Mouse (Mus musculus) testis, adult 2 months (tissue): ENCODE results near the gene Rbm28. TPM values are rescaled to one million over a fixed set of nuclear protein-coding genes. Genes with fewer than 3 reads are reported as not detected.

ENCODE experiments used
- H3K27ac ChIP-seq: fragments of 200-500 bp; 2 replicates; pipeline ENCODE4 v1.5.1; 2012; ENCODE audit warnings: low read depth, low read length; ENCODE audit not compliant: control insufficient read depth, insufficient read depth
- H3K27me3 ChIP-seq: fragments of 200-500 bp; 2 replicates; pipeline ENCODE4 v1.6.1; 2012; ENCODE audit warnings: mild to moderate bottlenecking, low read length, moderate library complexity; ENCODE audit not compliant: control insufficient read depth, insufficient read depth
- H3K36me3 ChIP-seq: fragments of 200-500 bp; 2 replicates; pipeline ENCODE4 v1.6.1; 2012; ENCODE audit warnings: mild to moderate bottlenecking, low read length; ENCODE audit not compliant: control insufficient read depth, insufficient read depth
- H3K4me1 ChIP-seq: fragments of 200-500 bp; 2 replicates; pipeline ENCODE4 v1.6.1; 2012; ENCODE audit warnings: low read length; ENCODE audit not compliant: control insufficient read depth, insufficient read depth
- H3K4me3 ChIP-seq: fragments of 200-500 bp; 2 replicates; pipeline ENCODE4 v1.5.1; 2012; ENCODE audit warnings: low read depth, mild to moderate bottlenecking, low read length, moderate library complexity, mixed read lengths; ENCODE audit not compliant: control insufficient read depth
- CTCF ChIP-seq: fragments of 200-500 bp; IDR thresholded peaks from 2 replicates; pipeline ENCODE4 v1.5.1; 2012; ENCODE audit warnings: low read depth, mild to moderate bottlenecking, inconsistent platforms, low read length, moderate library complexity; ENCODE audit not compliant: control insufficient read depth, insufficient read depth, insufficient replicate concordance
- POLR2A ChIP-seq: fragments of 200-500 bp; IDR thresholded peaks from 2 replicates; pipeline ENCODE4 v1.6.1; 2012; ENCODE audit warnings: low read depth, mild to moderate bottlenecking, inconsistent platforms, low read length, moderate library complexity; ENCODE audit not compliant: control insufficient read depth
- polyA plus RNA-seq: library from polyadenylated mRNA; depleted of rRNA; stranded (reverse); fragments of >200 nt; gene quantifications from 2 replicates; pipeline ENCODE4 v1.2.3, GENCODE M21; 2012; rRNA removed

The Rbm28 gene
- 27.1 and 27.5 TPM in 2 replicates for polyA plus RNA-seq

GRCm38 (mm10) chr6:29164314-29165244, at the start of gene Rbm28:
Gene Rbm28 (minus strand): TSS chr6:29165006.
- Histone ChIP-seq H3K36me3 (no peaks in the 10 kb centered on the region), H3K4me3 (peak within 1 kb of the TSS; percentile 95), H3K27me3 (no peaks in the 10 kb centered on the region), H3K4me1 (no peaks in the 10 kb centered on the region; the same call in 1 of the 2 replicates), H3K27ac (peak within 1 kb of the TSS; percentile 46)
- TF ChIP-seq CTCF = no peak
- peak; percentile 93 for TF ChIP-seq POLR2A

GRCm38 (mm10) chr6:29214245-29214644, 49.4 kb upstream of the Rbm28 start:
- no peak for TF ChIP-seq POLR2A
- no peak for TF ChIP-seq CTCF
- H3K27ac ChIP-seq = no peak overlapping the region
- no peak overlapping the region for H3K4me3 ChIP-seq
- H3K4me1 ChIP-seq = peaks cover 21% of the 10 kb centered on the region
- no peaks in the 10 kb centered on the region; the same call in 1 of the 2 replicates for H3K27me3 ChIP-seq
- H3K36me3 ChIP-seq = no peaks in the 10 kb centered on the region

- H3K27ac ChIP-seq = no peak overlapping the region
- H3K4me1 ChIP-seq = peaks cover 21% of the 10 kb centered on the region
- no peak for TF ChIP-seq CTCF
- no peak for TF ChIP-seq POLR2A
- H3K4me3 ChIP-seq = no peak overlapping the region
- no peaks in the 10 kb centered on the region; the same call in 1 of the 2 replicates for H3K27me3 ChIP-seq
- H3K36me3 ChIP-seq = no peaks in the 10 kb centered on the region
These were observed 48.6 kb upstream of the Rbm28 start for GRCm38 (mm10) chr6:29213436-29213835.

GRCm38 (mm10) chr6:29211806-29212492, 47.1 kb upstream of the Rbm28 start:
- Histone ChIP-seq H3K4me3 (peak overlapping the region; percentile 74), H3K36me3 (no peaks in the 10 kb centered on the region), H3K27ac (no peak overlapping the region), H3K4me1 (peaks cover 21% of the 10 kb centered on the region), H3K27me3 (no peaks in the 10 kb centered on the region; the same call in 1 of the 2 replicates)
- TF ChIP-seq POLR2A = no peak
- no peak for TF ChIP-seq CTCF

- Histone ChIP-seq H3K4me1 (peaks cover 19% of the 10 kb centered on the region), H3K36me3 (no peaks in the 10 kb centered on the region), H3K4me3 (peak overlapping the region; percentile 74), H3K27me3 (no peaks in the 10 kb centered on the region; the same call in 1 of the 2 replicates), H3K27ac (no peak overlapping the region)
- TF ChIP-seq POLR2A = no peak
- TF ChIP-seq CTCF = no peak
These were observed 46.3 kb upstream of the Rbm28 start for GRCm38 (mm10) chr6:29211146-29211545.

- TF ChIP-seq POLR2A = no peak
- no peak for TF ChIP-seq CTCF
- Histone ChIP-seq H3K27ac (no peak overlapping the region), H3K4me3 (no peak overlapping the region), H3K4me1 (peaks cover 16% of the 10 kb centered on the region), H3K27me3 (no peaks in the 10 kb centered on the region), H3K36me3 (no peaks in the 10 kb centered on the region)
These were observed 45.6 kb upstream of the Rbm28 start for GRCm38 (mm10) chr6:29210231-29210936.

- no peak for TF ChIP-seq CTCF
- no peak for TF ChIP-seq POLR2A
- Histone ChIP-seq H3K4me1 (peaks cover 12% of the 10 kb centered on the region), H3K27ac (no peak overlapping the region), H3K27me3 (no peaks in the 10 kb centered on the region), H3K36me3 (no peaks in the 10 kb centered on the region), H3K4me3 (no peak overlapping the region)
These were observed 43.4 kb upstream of the Rbm28 start for GRCm38 (mm10) chr6:29208178-29208577.
